Mouse (Mus musculus) CH12.LX (cell line): ENCODE results near the gene Bub3.

Experiments used
- CTCF ChIP-seq, 2 experiments: IDR thresholded peaks in 1 of 2; conservative IDR thresholded peaks in 1 of 2; 2 replicates each; pipeline ENCODE4 v1.5.1; 2011 to 2012; ENCODE audit warnings: low read depth in 2 of 2, low read length in 2 of 2, improper control_type of control experiment in 1 of 2, inconsistent platforms in 1 of 2, mild to moderate bottlenecking in 1 of 2, moderate library complexity in 1 of 2
- POLR2A ChIP-seq: IDR thresholded peaks from 2 replicates; pipeline ENCODE4 v1.6.1; 2011; ENCODE audit warnings: low read depth, mild to moderate bottlenecking, improper control_type of control experiment, low read length
- TBP ChIP-seq: conservative IDR thresholded peaks from 2 replicates; pipeline ENCODE4 v1.6.1; 2011; ENCODE audit warnings: low read depth, low read length, improper control_type of control experiment

GRCm38 (mm10) chr7:131546423-131546822 lies 13.6 kb upstream of the Bub3 start:
- TF ChIP-seq TBP (no peak), CTCF (conservative IDR thresholded peaks at IDR 0.05 in 1 of 2, IDR thresholded peaks at IDR 0.05 in 1 of 2; ENCODE audit: low read depth in 2 of 2, low read length in 2 of 2) (no peak), POLR2A (no peak)
